Mouse (Mus musculus) myocyte (in vitro differentiated cells): ENCODE measurements around the gene Pnmt. TPM values are rescaled to one million over a fixed set of nuclear protein-coding genes. Genes with fewer than 3 reads are reported as not detected.
A peak's percentile ranks its signal among the peaks of the same experiment; 100 is the strongest.

Experiments
- H3K27me3 ChIP-seq: one replicate; pipeline ENCODE4 v1.6.1; 2011; ENCODE audit not compliant: control insufficient read depth, insufficient read depth, insufficient read length
- H3K36me3 ChIP-seq: one replicate; pipeline ENCODE4 v1.6.1; 2011; ENCODE audit not compliant: control insufficient read depth, insufficient read depth
- H3K4me2 ChIP-seq: one replicate; pipeline ENCODE4 v1.6.1; 2011; ENCODE audit warnings: low read depth, control low read depth
- H3K4me3 ChIP-seq: one replicate; pipeline ENCODE4 v1.5.1; 2011; ENCODE audit warnings: mild to moderate bottlenecking, control low read depth, moderate library complexity
- H3K79me2 ChIP-seq: one replicate; pipeline ENCODE4 v1.6.1; 2011; ENCODE audit not compliant: control insufficient read depth, insufficient read depth
- H3ac ChIP-seq: one replicate; pipeline ENCODE4 v1.6.1; 2011; ENCODE audit not compliant: control insufficient read depth, insufficient read length
- CEBPB ChIP-seq: IDR thresholded peaks from 2 replicates; pipeline ENCODE4 v1.6.1; 2011; ENCODE audit warnings: mild to moderate bottlenecking, moderate library complexity; ENCODE audit not compliant: poor library complexity, insufficient read depth, severe bottlenecking
- E2F4 ChIP-seq: IDR thresholded peaks from one replicate; pipeline ENCODE4 v1.6.1; 2011; ENCODE audit warnings: mild to moderate bottlenecking, control low read depth, moderate library complexity; ENCODE audit not compliant: insufficient read depth
- MAX ChIP-seq: IDR thresholded peaks from one replicate; pipeline ENCODE4 v1.6.1; 2011; ENCODE audit warnings: low read depth, mild to moderate bottlenecking, control low read depth
- MYOD1 ChIP-seq, 3 experiments: IDR thresholded peaks; one replicate each; pipeline ENCODE4 v1.6.1; 2011; ENCODE audit warnings: control low read depth in 2 of 3, low read depth in 2 of 3, mild to moderate bottlenecking in 2 of 3, moderate library complexity in 1 of 3; ENCODE audit not compliant: insufficient read length in 2 of 3, control insufficient read depth in 1 of 3
- MYOG ChIP-seq, 3 experiments: IDR thresholded peaks; one replicate each; pipeline ENCODE4 v1.6.1; 2011; ENCODE audit warnings: control low read depth in 2 of 3, low read depth in 2 of 3, mild to moderate bottlenecking in 2 of 3; ENCODE audit not compliant: insufficient read length in 2 of 3, control insufficient read depth in 1 of 3, insufficient read depth in 1 of 3
- POLR2A ChIP-seq: IDR thresholded peaks from one replicate; pipeline ENCODE4 v1.6.1; 2011; ENCODE audit warnings: low read depth, mild to moderate bottlenecking, control low read depth, moderate library complexity; ENCODE audit not compliant: insufficient read length
- POLR2AphosphoS2 ChIP-seq: IDR thresholded peaks from one replicate; pipeline ENCODE4 v1.6.1; 2011; ENCODE audit warnings: low read depth, control low read depth; ENCODE audit not compliant: insufficient read length
- REST ChIP-seq: IDR thresholded peaks from one replicate; pipeline ENCODE4 v1.6.1; 2011; ENCODE audit warnings: mild to moderate bottlenecking, control low read depth, moderate library complexity; ENCODE audit not compliant: insufficient read depth, insufficient read length
- SRF ChIP-seq: IDR thresholded peaks from one replicate; pipeline ENCODE4 v1.6.1; 2011; ENCODE audit warnings: low read depth; ENCODE audit not compliant: control insufficient read depth, insufficient read length
- TCF12 ChIP-seq: IDR thresholded peaks from one replicate; pipeline ENCODE4 v1.6.1; 2011; ENCODE audit warnings: mild to moderate bottlenecking, control low read depth; ENCODE audit not compliant: poor library complexity, insufficient read depth, severe bottlenecking
- TCF3 ChIP-seq: IDR thresholded peaks from one replicate; pipeline ENCODE4 v1.6.1; 2011; ENCODE audit warnings: low read depth, control low read depth; ENCODE audit not compliant: insufficient read length
- USF1 ChIP-seq: IDR thresholded peaks from one replicate; pipeline ENCODE4 v1.6.1; 2011; ENCODE audit warnings: low read depth, mild to moderate bottlenecking, control low read depth, moderate library complexity
- polyA plus RNA-seq: library from polyadenylated mRNA; unstranded; fragments of >200 nt; fragmentation: generic; extraction: Trizol; gene quantifications from one replicate; pipeline ENCODE4 v1.2.1, GENCODE M21; 2012; ENCODE audit warnings: missing spikeins

The Pnmt gene
- polyA plus RNA-seq, 1 experiment: 2.2 TPM

- Histone ChIP-seq H3K36me3 (no peaks in the 10 kb centered on the region), H3K79me2 (no peaks in the 10 kb centered on the region), H3ac (no peak overlapping the region), H3K27me3 (peaks cover 19% of the 10 kb centered on the region), H3K4me3 (no peak overlapping the region), H3K4me2 (no peak overlapping the region)
- TF ChIP-seq POLR2AphosphoS2 (no peak), E2F4 (no peak), USF1 (no peak), TCF12 (no peak), REST (no peak), SRF (no peak), MAX (no peak), TCF3 (no peak), MYOD1 (IDR thresholded peaks at IDR 0.05; ENCODE audit: control insufficient read depth in 1 of 3, insufficient read length in 2 of 3, low read depth in 2 of 3) (no peak), CEBPB (no peak), MYOG (IDR thresholded peaks at IDR 0.05; ENCODE audit: control insufficient read depth in 1 of 3, insufficient read depth in 1 of 3, insufficient read length in 2 of 3, low read depth in 2 of 3) (no peak), POLR2A (no peak)
These were observed 346 bp downstream of the Pnmt start for GRCm38 (mm10) chr11:98386596-98386995.

GRCm38 (mm10) chr11:98387056-98387577 is 867 bp downstream of the Pnmt start:
- TF ChIP-seq MYOG (IDR thresholded peaks at IDR 0.05; ENCODE audit: control insufficient read depth in 1 of 3, insufficient read depth in 1 of 3, insufficient read length in 2 of 3, low read depth in 2 of 3): no peak
- TF ChIP-seq E2F4: no peak
- TF ChIP-seq SRF: no peak
- no peak for TF ChIP-seq USF1
- TF ChIP-seq MYOD1 (IDR thresholded peaks at IDR 0.05; ENCODE audit: control insufficient read depth in 1 of 3, insufficient read length in 2 of 3, low read depth in 2 of 3): no peak
- Histone ChIP-seq H3K79me2 (no peaks in the 10 kb centered on the region), H3K36me3 (no peaks in the 10 kb centered on the region), H3K4me2 (no peak overlapping the region), H3ac (no peak overlapping the region), H3K4me3 (no peak overlapping the region), H3K27me3 (peaks cover 19% of the 10 kb centered on the region)

GRCm38 (mm10) chr11:98388282-98388681 is 2.0 kb downstream of the Pnmt start:
- Histone ChIP-seq H3K79me2 (no peaks in the 10 kb centered on the region), H3K4me2 (no peak overlapping the region), H3ac (no peak overlapping the region), H3K4me3 (no peak overlapping the region), H3K27me3 (peaks cover 19% of the 10 kb centered on the region), H3K36me3 (no peaks in the 10 kb centered on the region)
- TF ChIP-seq POLR2A: no peak
- TF ChIP-seq MYOG (IDR thresholded peaks at IDR 0.05; ENCODE audit: control insufficient read depth in 1 of 3, insufficient read depth in 1 of 3, insufficient read length in 2 of 3, low read depth in 2 of 3): no peak
- no peak for TF ChIP-seq POLR2AphosphoS2
- no peak for TF ChIP-seq CEBPB
- no peak for TF ChIP-seq REST
- no peak for TF ChIP-seq TCF3
- TF ChIP-seq MYOD1 (IDR thresholded peaks at IDR 0.05; ENCODE audit: control insufficient read depth in 1 of 3, insufficient read length in 2 of 3, low read depth in 2 of 3): peak in 1 of 3 experiments; percentile 1
- no peak for TF ChIP-seq E2F4
- TF ChIP-seq TCF12: no peak

DNA sequence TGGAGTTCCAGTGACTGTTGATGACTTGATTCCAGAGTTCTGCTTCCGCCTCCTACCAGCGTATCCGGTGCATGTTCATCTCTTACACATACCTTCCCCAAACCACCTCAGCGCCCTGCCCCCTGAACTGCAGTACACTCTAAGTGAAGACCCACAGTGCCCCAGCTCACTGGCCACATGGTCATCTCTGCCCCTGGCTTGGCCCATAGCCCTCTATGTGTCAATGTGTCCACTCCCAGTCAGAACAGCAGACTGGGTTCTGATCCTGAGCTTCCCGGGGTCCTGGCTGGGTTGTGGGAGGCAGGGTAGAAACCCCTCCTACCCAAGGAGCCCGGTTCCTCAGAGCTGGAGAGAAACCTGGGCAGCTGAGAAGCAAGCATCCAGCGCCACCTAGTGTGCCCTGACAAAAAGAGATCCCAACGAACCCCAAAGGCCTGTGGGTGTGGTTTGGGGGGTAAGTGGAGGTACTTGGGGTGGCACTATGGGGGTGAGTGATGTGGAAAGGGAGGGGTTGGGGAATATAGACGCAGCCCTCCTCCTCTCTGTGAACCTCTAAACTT is 3.1 kb downstream of the Pnmt start:
- Histone ChIP-seq H3K4me2 (no peak overlapping the region), H3K79me2 (no peaks in the 10 kb centered on the region), H3K27me3 (peaks cover 19% of the 10 kb centered on the region), H3K4me3 (no peak overlapping the region), H3ac (no peak overlapping the region), H3K36me3 (no peaks in the 10 kb centered on the region)
- TF ChIP-seq POLR2AphosphoS2 (no peak), SRF (no peak), E2F4 (no peak), TCF3 (no peak), MYOD1 (IDR thresholded peaks at IDR 0.05; ENCODE audit: control insufficient read depth in 1 of 3, insufficient read length in 2 of 3, low read depth in 2 of 3) (no peak)

GRCm38 (mm10) chr11:98390141-98390540 is 3.9 kb downstream of the Pnmt start:
- Histone ChIP-seq H3K79me2 (no peaks in the 10 kb centered on the region), H3ac (no peak overlapping the region), H3K4me3 (no peak overlapping the region), H3K4me2 (no peak overlapping the region), H3K27me3 (peaks cover 19% of the 10 kb centered on the region), H3K36me3 (no peaks in the 10 kb centered on the region)
- TF ChIP-seq MYOG (IDR thresholded peaks at IDR 0.05; ENCODE audit: control insufficient read depth in 1 of 3, insufficient read depth in 1 of 3, insufficient read length in 2 of 3, low read depth in 2 of 3): no peak
- no peak for TF ChIP-seq SRF
- no peak for TF ChIP-seq MAX
- TF ChIP-seq POLR2AphosphoS2: no peak
- TF ChIP-seq USF1: no peak
- TF ChIP-seq MYOD1 (IDR thresholded peaks at IDR 0.05; ENCODE audit: control insufficient read depth in 1 of 3, insufficient read length in 2 of 3, low read depth in 2 of 3): no peak
- no peak for TF ChIP-seq POLR2A
- no peak for TF ChIP-seq TCF12
- TF ChIP-seq REST: no peak
- no peak for TF ChIP-seq TCF3
- no peak for TF ChIP-seq CEBPB
- no peak for TF ChIP-seq E2F4
